9 mouse cellular contexts compared by ENCODE assay signal in the genomic region with DNA sequence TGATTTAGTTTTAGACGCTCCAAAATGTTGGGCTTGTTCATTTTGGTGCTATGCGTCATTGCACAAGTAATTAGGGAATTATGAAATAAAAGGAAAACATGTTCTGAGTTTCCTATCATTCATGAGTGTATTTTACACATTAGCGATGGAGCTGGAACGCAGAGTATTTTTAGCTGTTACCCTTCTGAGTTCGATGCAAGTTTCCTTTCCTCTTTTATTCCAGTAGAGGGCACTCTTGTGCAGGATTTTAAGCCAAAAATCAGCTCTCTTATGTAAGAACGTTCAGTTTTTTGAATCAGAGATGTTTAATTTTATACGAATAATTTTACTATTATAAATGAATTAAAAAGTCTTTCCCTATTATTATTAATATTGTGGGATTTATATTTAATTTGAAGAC.
DNase-seq lines count a peak whose midpoint lies in the region; ATAC-seq and TF ChIP-seq lines count a peak whose summit lies in the region.
"Had no signal": no experiment of that assay in that cellular context is flagged by ENCODE, and none has a peak within 500 bp of the region (broad histone marks: within the 10 kb centered on the region; RNA-seq: fewer than 3 reads in every experiment).

No protein-coding gene starts in this region.

- peak; percentile 20 for DNase-seq in kidney, adult 9 months
- DNase-seq in A20 (ENCODE audit: low read depth, low spot score) (peak; percentile 37), ES-E14 (ENCODE audit: low read depth, low spot score) (peak; percentile 8)
- no peak for DNase-seq in urinary bladder, postnatal 4 days (ENCODE audit: low spot score in 2 of 2)
- no peak for DNase-seq in gastrocnemius, postnatal 36 days

- H3K36me3 ChIP-seq in kidney, embryonic 14.5 days (ENCODE audit: control insufficient read depth, insufficient read depth, low read length) = no peaks in the 10 kb centered on the region
- no peaks in the 10 kb centered on the region for H3K36me3 ChIP-seq in ES-E14 (ENCODE audit: control insufficient read depth, insufficient read depth, low read length, poor library complexity, severe bottlenecking)
- no peaks in the 10 kb centered on the region for H3K36me3 ChIP-seq in forebrain, embryonic 16.5 days (ENCODE audit: control insufficient read depth, insufficient read depth)
- H3K36me3 ChIP-seq: embryonic facial prominence, embryonic 15.5 days had no signal

- in situ Hi-C loops in ES-E14 (cut with MboI; ENCODE audit: low sequenced_read_pairs in 2 of 2, unreplicated experiment in 2 of 2) = loop anchor here (10.0 to 25.0 kb wide), 2 partner anchors 606 to 613 kb away; no protein-coding TSS in a partner anchor

- intact Hi-C loops in gastrocnemius, postnatal 36 days (cut with DNase I) = loop anchor here (5.0 kb wide), 1 partner anchor 611 kb away; no protein-coding TSS in a partner anchor

- no peak overlapping the region for H3K27ac ChIP-seq in kidney, embryonic 14.5 days (ENCODE audit: low read depth, low read length)
- H3K27ac ChIP-seq in ES-E14 (ENCODE audit: insufficient read depth, low read depth, low read length, poor library complexity, severe bottlenecking) = no peak overlapping the region
- no peak overlapping the region for H3K27ac ChIP-seq in forebrain, embryonic 16.5 days (ENCODE audit: low read length)
- H3K27ac ChIP-seq: embryonic facial prominence, embryonic 15.5 days had no signal

- no peak for ATAC-seq in kidney, embryonic 14.5 days (ENCODE audit: low FRiP score, low TSS enrichment)
- peak; percentile 47 for ATAC-seq in forebrain, embryonic 16.5 days
- ATAC-seq in monocyte, adult 5-6 weeks (replicated peaks; ENCODE audit: insufficient number of reproducible peaks, low FRiP score, low TSS enrichment, poor library complexity, severe bottlenecking) = no peak

- no peaks in the 10 kb centered on the region for H3K4me1 ChIP-seq in kidney, embryonic 14.5 days (ENCODE audit: control insufficient read depth, insufficient read depth, low read length)
- H3K4me1 ChIP-seq in ES-E14 (ENCODE audit: control insufficient read depth in 2 of 2, insufficient read depth in 2 of 2, low read length in 2 of 2, poor library complexity in 1 of 2) = no peaks in the 10 kb centered on the region
- no peaks in the 10 kb centered on the region for H3K4me1 ChIP-seq in forebrain, embryonic 16.5 days (replicated peaks; ENCODE audit: control insufficient read depth, insufficient read depth, low read length)
- H3K4me1 ChIP-seq: embryonic facial prominence, embryonic 15.5 days had no signal

- H3K9ac ChIP-seq in kidney, embryonic 14.5 days (ENCODE audit: low read depth, low read length) = no peak overlapping the region
- no peak overlapping the region for H3K9ac ChIP-seq in ES-E14 (ENCODE audit: insufficient read depth, low read depth, low read length, poor library complexity, severe bottlenecking)
- no peak overlapping the region for H3K9ac ChIP-seq in forebrain, embryonic 16.5 days (replicated peaks; ENCODE audit: low read depth, low read length)
- H3K9ac ChIP-seq: embryonic facial prominence, embryonic 15.5 days had no signal

- H3K9me3 ChIP-seq in kidney, embryonic 14.5 days (ENCODE audit: control insufficient read depth, low read length) = no peaks in the 10 kb centered on the region
- H3K9me3 ChIP-seq in ES-E14 (ENCODE audit: control insufficient read depth, insufficient read depth, low read depth, low read length) = no peaks in the 10 kb centered on the region
- no peaks in the 10 kb centered on the region for H3K9me3 ChIP-seq in forebrain, embryonic 16.5 days (ENCODE audit: control insufficient read depth, low read length)
- H3K9me3 ChIP-seq: embryonic facial prominence, embryonic 15.5 days had no signal

- no peak overlapping the region for H3K4me2 ChIP-seq in kidney, embryonic 14.5 days (replicated peaks; ENCODE audit: low read depth, low read length)
- H3K4me2 ChIP-seq in forebrain, embryonic 16.5 days (ENCODE audit: low read length) = no peak overlapping the region
- H3K4me2 ChIP-seq: embryonic facial prominence, embryonic 15.5 days had no signal

- no peaks in the 10 kb centered on the region for H3K27me3 ChIP-seq in kidney, embryonic 14.5 days (ENCODE audit: control insufficient read depth, insufficient read depth, low read length)
- no peaks in the 10 kb centered on the region for H3K27me3 ChIP-seq in forebrain, embryonic 16.5 days (replicated peaks; ENCODE audit: control insufficient read depth, insufficient read depth, low read length)
- H3K27me3 ChIP-seq: embryonic facial prominence, embryonic 15.5 days had no signal

- H3K4me3 ChIP-seq in kidney, embryonic 14.5 days (ENCODE audit: low read length) = no peak overlapping the region
- no peak overlapping the region for H3K4me3 ChIP-seq in ES-E14 (ENCODE audit: insufficient read depth in 1 of 2, low read depth in 1 of 2, low read length in 2 of 2, poor library complexity in 1 of 2, severe bottlenecking in 1 of 2)
- H3K4me3 ChIP-seq in forebrain, embryonic 16.5 days (replicated peaks; ENCODE audit: low read length) = no peak overlapping the region
- H3K4me3 ChIP-seq: embryonic facial prominence, embryonic 15.5 days had no signal

- WGBS in kidney, embryonic 14.5 days = 19% methylated on average over 7 of the region's 7 CpGs
- WGBS in forebrain, embryonic 16.5 days = 19% methylated on average over 7 of the region's 7 CpGs

TF ChIP-seq in ES-E14, 5 proteins besides CTCF, POLR2A, EP300 and RAD21:
- TF ChIP-seq MAFK (IDR thresholded peaks at IDR 0.05; ENCODE audit: insufficient read depth, low read depth, low read length) = no peak
- TF ChIP-seq ZC3H11A (IDR thresholded peaks at IDR 0.05; ENCODE audit: borderline replicate concordance, low read depth, low read length) = peak; percentile 50; the same call in 1 of the 2 replicates

Comparison
In these comparisons a context has a peak if more than half of its experiments do, and no peak if none do; other contexts are left out.
1. DNase-seq: peak in kidney, adult 9 months (single experiment), A20 (single experiment) and ES-E14 (single experiment); none in urinary bladder, postnatal 4 days (0 of 2) and gastrocnemius, postnatal 36 days (0 of 2).